Mouse (Mus musculus): ENCODE data around the gene Catsperz. TPM values are rescaled to one million over a fixed set of nuclear protein-coding genes. Genes with fewer than 3 reads are reported as not detected.
A peak's percentile ranks its signal among the peaks of the same experiment; 100 is the strongest.

The Catsperz gene
- 2.8 and 3.9 TPM in 2 replicates for polyA plus RNA-seq (2015; fragmentation: Nextera tagmentation; extraction: Ambion mirVana)

- H3K4me2 ChIP-seq (ENCODE audit: low read depth, low read length) = peak within 1 kb of the TSS; percentile 39
- no peaks in the 10 kb centered on the region for H3K9me3 ChIP-seq (replicated peaks; ENCODE audit: control insufficient read depth, low read length)
- peak within 1 kb of the TSS; percentile 47 for H3K9ac ChIP-seq (ENCODE audit: low read length)
- H3K27me3 ChIP-seq (ENCODE audit: control insufficient read depth, insufficient read depth, low read length) = peaks cover 38% of the 10 kb centered on the region
- no peaks in the 10 kb centered on the region for H3K36me3 ChIP-seq (ENCODE audit: control insufficient read depth, insufficient read depth)
- peaks cover 20% of the 10 kb centered on the region for H3K4me1 ChIP-seq (ENCODE audit: control insufficient read depth, insufficient read depth, low read length)
- H3K27ac ChIP-seq (ENCODE audit: low read length) = no peak within 1 kb of the TSS
- 5% methylated on average over 9 of the region's 9 CpGs for WGBS
- peak within 1 kb of the TSS; percentile 23 for H3K4me3 ChIP-seq (ENCODE audit: low read length)
- ATAC-seq (replicated peaks; ENCODE audit: extremely low read depth, insufficient read depth, low FRiP score) = no peak
Measured at GRCm38 (mm10) chr19:6925307-6925573, at the start of gene Catsperz. TSS of gene Catsperz (minus strand) at chr19:6925380.

GRCm38 (mm10) chr19:6974211-6975205 is 49.3 kb upstream of the Catsperz start, which contains the start of gene Ppp1r14b:
TSS of gene Ppp1r14b (plus strand) at chr19:6974968.
- Histone ChIP-seq H3K4me2 (ENCODE audit: low read depth, low read length) (peak within 1 kb of the TSS; percentile 91), H3K27ac (ENCODE audit: low read length) (peak within 1 kb of the TSS; percentile 89), H3K4me3 (ENCODE audit: low read length) (peak within 1 kb of the TSS; percentile 71), H3K4me1 (ENCODE audit: control insufficient read depth, insufficient read depth, low read length) (peaks cover 48% of the 10 kb centered on the region), H3K36me3 (ENCODE audit: control insufficient read depth, insufficient read depth) (peaks cover 16% of the 10 kb centered on the region), H3K9ac (ENCODE audit: low read length) (peak within 1 kb of the TSS; percentile 81), H3K9me3 (replicated peaks; ENCODE audit: control insufficient read depth, low read length) (no peaks in the 10 kb centered on the region), H3K27me3 (ENCODE audit: control insufficient read depth, insufficient read depth, low read length) (no peaks in the 10 kb centered on the region)
- WGBS = under 1% methylated on average over 70 of the region's 84 CpGs
- peak; percentile 61 for ATAC-seq (replicated peaks; ENCODE audit: extremely low read depth, insufficient read depth, low FRiP score)

- Histone ChIP-seq H3K4me3 (ENCODE audit: low read length) (peak overlapping the region; percentile 71), H3K27me3 (ENCODE audit: control insufficient read depth, insufficient read depth, low read length) (no peaks in the 10 kb centered on the region), H3K9ac (ENCODE audit: low read length) (peak overlapping the region; percentile 81), H3K36me3 (ENCODE audit: control insufficient read depth, insufficient read depth) (peaks cover 16% of the 10 kb centered on the region), H3K27ac (ENCODE audit: low read length) (peak overlapping the region; percentile 89), H3K9me3 (replicated peaks; ENCODE audit: control insufficient read depth, low read length) (no peaks in the 10 kb centered on the region), H3K4me1 (ENCODE audit: control insufficient read depth, insufficient read depth, low read length) (peaks cover 45% of the 10 kb centered on the region), H3K4me2 (ENCODE audit: low read depth, low read length) (peak overlapping the region; percentile 91)
- WGBS = 33% methylated on average over 12 of the region's 12 CpGs
- no peak for ATAC-seq (replicated peaks; ENCODE audit: extremely low read depth, insufficient read depth, low FRiP score)
Measured at GRCm38 (mm10) chr19:6973581-6974190, 48.5 kb upstream of the Catsperz start.

- Histone ChIP-seq H3K27ac (ENCODE audit: low read length) (no peak overlapping the region), H3K9me3 (replicated peaks; ENCODE audit: control insufficient read depth, low read length) (no peaks in the 10 kb centered on the region), H3K27me3 (ENCODE audit: control insufficient read depth, insufficient read depth, low read length) (no peaks in the 10 kb centered on the region), H3K9ac (ENCODE audit: low read length) (no peak overlapping the region), H3K36me3 (ENCODE audit: control insufficient read depth, insufficient read depth) (peaks cover 3% of the 10 kb centered on the region), H3K4me2 (ENCODE audit: low read depth, low read length) (no peak overlapping the region), H3K4me3 (ENCODE audit: low read length) (no peak overlapping the region), H3K4me1 (ENCODE audit: control insufficient read depth, insufficient read depth, low read length) (peaks cover 42% of the 10 kb centered on the region)
- ATAC-seq (replicated peaks; ENCODE audit: extremely low read depth, insufficient read depth, low FRiP score) = no peak
- WGBS = 82% methylated on average over 13 of the region's 13 CpGs
Measured at GRCm38 (mm10) chr19:6972247-6972917, 47.2 kb upstream of the Catsperz start.

GRCm38 (mm10) chr19:6971644-6972043 is 46.5 kb upstream of the Catsperz start:
- Histone ChIP-seq H3K4me3 (ENCODE audit: low read length) (no peak overlapping the region), H3K27ac (ENCODE audit: low read length) (peak overlapping the region; percentile 20; the same call in 1 of the 2 replicates), H3K36me3 (ENCODE audit: control insufficient read depth, insufficient read depth) (no peaks in the 10 kb centered on the region), H3K9ac (ENCODE audit: low read length) (no peak overlapping the region), H3K9me3 (replicated peaks; ENCODE audit: control insufficient read depth, low read length) (no peaks in the 10 kb centered on the region), H3K27me3 (ENCODE audit: control insufficient read depth, insufficient read depth, low read length) (no peaks in the 10 kb centered on the region), H3K4me1 (ENCODE audit: control insufficient read depth, insufficient read depth, low read length) (peaks cover 38% of the 10 kb centered on the region), H3K4me2 (ENCODE audit: low read depth, low read length) (no peak overlapping the region)
- ATAC-seq (replicated peaks; ENCODE audit: extremely low read depth, insufficient read depth, low FRiP score) = no peak
- 35% methylated on average over 6 of the region's 6 CpGs for WGBS

GRCm38 (mm10) chr19:6970460-6971085 is 45.4 kb upstream of the Catsperz start:
- H3K9ac ChIP-seq (ENCODE audit: low read length) = peak overlapping the region; percentile 76
- ATAC-seq (replicated peaks; ENCODE audit: extremely low read depth, insufficient read depth, low FRiP score) = no peak
- 27% methylated on average over 11 of the region's 11 CpGs for WGBS
- peak overlapping the region; percentile 63 for H3K4me2 ChIP-seq (ENCODE audit: low read depth, low read length)
- H3K4me1 ChIP-seq (ENCODE audit: control insufficient read depth, insufficient read depth, low read length) = peaks cover 34% of the 10 kb centered on the region
- H3K9me3 ChIP-seq (replicated peaks; ENCODE audit: control insufficient read depth, low read length) = no peaks in the 10 kb centered on the region
- H3K27me3 ChIP-seq (ENCODE audit: control insufficient read depth, insufficient read depth, low read length) = no peaks in the 10 kb centered on the region
- H3K36me3 ChIP-seq (ENCODE audit: control insufficient read depth, insufficient read depth) = peaks cover 4% of the 10 kb centered on the region; the same call in 1 of the 2 replicates
- peak overlapping the region; percentile 32 for H3K27ac ChIP-seq (ENCODE audit: low read length)
- peak overlapping the region; percentile 61; the same call in 1 of the 2 replicates for H3K4me3 ChIP-seq (ENCODE audit: low read length)

GRCm38 (mm10) chr19:6969665-6970381 is 44.6 kb upstream of the Catsperz start:
- WGBS = under 1% methylated on average over 55 of the region's 55 CpGs
- H3K27ac ChIP-seq (ENCODE audit: low read length) = peak overlapping the region; percentile 1
- peak overlapping the region; percentile 61 for H3K4me3 ChIP-seq (ENCODE audit: low read length)
- peak overlapping the region; percentile 63 for H3K4me2 ChIP-seq (ENCODE audit: low read depth, low read length)
- H3K4me1 ChIP-seq (ENCODE audit: control insufficient read depth, insufficient read depth, low read length) = peaks cover 34% of the 10 kb centered on the region
- peak overlapping the region; percentile 76 for H3K9ac ChIP-seq (ENCODE audit: low read length)
- no peaks in the 10 kb centered on the region for H3K27me3 ChIP-seq (ENCODE audit: control insufficient read depth, insufficient read depth, low read length)
- H3K9me3 ChIP-seq (replicated peaks; ENCODE audit: control insufficient read depth, low read length) = no peaks in the 10 kb centered on the region
- ATAC-seq (replicated peaks; ENCODE audit: extremely low read depth, insufficient read depth, low FRiP score) = peak; percentile 71
- H3K36me3 ChIP-seq (ENCODE audit: control insufficient read depth, insufficient read depth) = peaks cover 10% of the 10 kb centered on the region

- Histone ChIP-seq H3K27ac (ENCODE audit: low read length) (no peak overlapping the region), H3K9ac (ENCODE audit: low read length) (peak overlapping the region; percentile 76), H3K9me3 (replicated peaks; ENCODE audit: control insufficient read depth, low read length) (no peaks in the 10 kb centered on the region), H3K4me3 (ENCODE audit: low read length) (peak overlapping the region; percentile 61), H3K4me2 (ENCODE audit: low read depth, low read length) (peak overlapping the region; percentile 63), H3K4me1 (ENCODE audit: control insufficient read depth, insufficient read depth, low read length) (peaks cover 34% of the 10 kb centered on the region), H3K36me3 (ENCODE audit: control insufficient read depth, insufficient read depth) (peaks cover 12% of the 10 kb centered on the region), H3K27me3 (ENCODE audit: control insufficient read depth, insufficient read depth, low read length) (no peaks in the 10 kb centered on the region)
- no peak; the same call in 1 of the 2 replicates for ATAC-seq (replicated peaks; ENCODE audit: extremely low read depth, insufficient read depth, low FRiP score)
- 1% methylated on average over 20 of the region's 20 CpGs for WGBS
Measured at GRCm38 (mm10) chr19:6969291-6969664, 44.1 kb upstream of the Catsperz start.
